Mouse (Mus musculus) urinary bladder, adult 2 months (tissue): ENCODE measurements around the gene Isy1. TPM values are rescaled to one million over a fixed set of nuclear protein-coding genes. Genes with fewer than 3 reads are reported as not detected.
"Not testable (repeated sequence)": the region's sequence is repeated elsewhere in the genome, so short reads cannot be mapped to it uniquely, and the experiment has no call there.

Experiments
- DNase-seq: peaks from one replicate; pipeline ENCODE4 v3.0.0; 2022; ENCODE audit warnings: low spot score
- polyA plus RNA-seq: library from polyadenylated mRNA; depleted of rRNA; stranded (reverse); fragments of >200 nt; gene quantifications from 2 replicates; pipeline ENCODE4 v1.2.3, GENCODE M21; 2012; rRNA removed

The Isy1 gene
- polyA plus RNA-seq, 1 experiment = 28.8 TPM

DNA sequence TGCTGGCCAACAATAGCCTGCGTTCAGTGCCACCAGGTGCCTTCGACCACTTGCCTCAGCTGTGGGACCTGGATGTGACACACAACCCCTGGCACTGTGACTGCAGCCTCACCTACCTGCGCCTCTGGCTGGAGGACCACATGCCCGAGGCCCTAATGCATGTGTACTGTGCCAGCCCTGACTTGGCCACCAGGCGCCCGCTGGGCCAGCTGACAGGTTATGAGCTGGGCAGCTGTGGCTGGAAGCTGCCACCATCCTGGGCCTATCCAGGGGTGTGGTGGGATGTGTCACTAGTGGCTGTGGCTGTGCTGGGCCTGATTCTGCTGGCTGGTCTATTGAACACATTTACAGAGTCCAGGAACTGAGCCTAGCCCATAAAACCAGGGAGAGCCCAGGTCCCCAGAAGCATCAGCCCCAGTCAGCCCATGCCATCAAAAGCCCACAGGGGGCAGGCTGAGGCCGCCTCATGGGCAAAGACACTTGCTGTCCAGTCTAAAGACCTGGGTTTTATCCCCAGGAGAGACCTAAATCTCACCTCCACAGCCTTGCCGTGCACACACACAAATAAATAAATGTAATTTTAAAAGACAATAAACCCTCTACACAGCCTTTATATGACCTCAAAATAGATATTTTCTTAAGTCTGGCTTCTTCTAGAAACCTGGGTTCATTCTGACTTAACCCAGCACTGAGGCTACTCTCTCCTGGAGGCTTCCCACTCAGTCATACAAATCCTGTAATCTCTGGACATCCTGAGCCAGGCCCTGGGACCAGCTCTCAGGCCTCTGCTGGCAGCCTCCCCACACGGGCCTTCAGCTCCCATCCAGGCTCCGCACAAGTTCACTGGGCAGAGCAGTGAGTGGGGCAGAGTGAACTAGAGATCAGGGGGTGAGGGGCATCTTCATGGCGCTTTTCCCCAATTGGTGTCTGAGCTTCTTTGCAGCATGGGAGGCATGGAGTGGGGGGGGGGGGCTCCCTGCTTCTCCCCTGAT is 59.1 kb downstream of the Isy1 start:
- DNase-seq = no peak

- no peak for DNase-seq
Observed at GRCm38 (mm10) chr6:87778294-87779173, 60.1 kb downstream of the Isy1 start.

DNA sequence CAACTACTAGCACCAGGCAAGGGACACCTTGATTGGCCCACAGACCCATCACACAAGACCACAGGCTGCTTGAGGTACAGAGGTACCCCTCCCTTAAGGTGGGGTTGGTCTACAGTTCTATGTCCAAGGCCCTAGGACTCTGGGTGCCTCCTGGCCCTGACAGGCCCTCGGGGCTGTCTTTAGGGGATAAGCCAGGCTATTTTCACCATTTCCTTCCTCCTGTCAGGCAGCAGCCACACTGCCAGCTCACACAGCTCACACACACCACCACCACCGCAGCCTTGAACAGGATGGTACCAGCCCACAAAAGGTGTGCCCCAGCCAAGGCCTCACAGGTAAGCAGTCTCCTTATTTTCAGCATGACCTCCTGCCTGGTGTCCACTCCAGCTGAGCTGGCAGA is 60.8 kb downstream of the Isy1 start, which contains the start of gene Gp9:
Gp9 (plus strand) TSS at position 231 of the 400 bp plus-strand sequence.
- DNase-seq = no peak

- no peak for DNase-seq
Observed at GRCm38 (mm10) chr6:87776663-87777062, 61.9 kb downstream of the Isy1 start.

DNA sequence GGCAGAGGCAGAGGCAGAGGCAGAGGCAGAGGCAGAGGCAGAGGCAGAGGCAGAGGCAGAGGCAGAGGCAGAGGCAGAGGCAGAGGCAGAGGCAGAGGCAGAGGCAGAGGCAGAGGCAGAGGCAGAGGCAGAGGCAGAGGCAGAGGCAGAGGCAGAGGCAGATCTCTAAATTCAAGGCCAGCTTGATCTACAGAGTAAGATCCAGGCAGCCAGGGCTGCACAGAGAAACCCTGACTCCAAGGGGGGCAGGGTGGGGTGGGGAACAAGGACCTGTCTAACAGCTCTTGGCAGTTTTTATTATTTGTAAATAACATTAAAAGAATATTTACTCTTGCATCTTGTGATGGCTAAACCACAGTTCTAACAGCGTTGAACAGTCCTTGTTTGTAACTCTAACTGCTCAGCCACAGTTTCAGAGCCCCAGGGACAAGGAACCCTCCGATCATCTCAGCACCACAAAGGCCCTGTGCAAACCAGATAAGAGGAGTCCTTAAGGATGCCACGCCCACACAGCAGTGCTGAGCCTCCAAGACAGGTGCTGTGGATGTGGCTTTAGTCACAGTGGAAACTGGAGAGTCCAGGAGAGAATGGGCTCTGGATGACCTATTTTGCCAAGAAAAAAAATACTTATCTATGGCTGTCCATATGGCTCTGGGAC is 62.9 kb downstream of the Isy1 start:
- DNase-seq = no peak

- DNase-seq = no peak
Observed at GRCm38 (mm10) chr6:87774909-87775308, 63.7 kb downstream of the Isy1 start.

GRCm38 (mm10) chr6:87774466-87774865 is 64.1 kb downstream of the Isy1 start:
- no peak for DNase-seq

GRCm38 (mm10) chr6:87770626-87771025 is 68.0 kb downstream of the Isy1 start:
- no peak for DNase-seq

DNA sequence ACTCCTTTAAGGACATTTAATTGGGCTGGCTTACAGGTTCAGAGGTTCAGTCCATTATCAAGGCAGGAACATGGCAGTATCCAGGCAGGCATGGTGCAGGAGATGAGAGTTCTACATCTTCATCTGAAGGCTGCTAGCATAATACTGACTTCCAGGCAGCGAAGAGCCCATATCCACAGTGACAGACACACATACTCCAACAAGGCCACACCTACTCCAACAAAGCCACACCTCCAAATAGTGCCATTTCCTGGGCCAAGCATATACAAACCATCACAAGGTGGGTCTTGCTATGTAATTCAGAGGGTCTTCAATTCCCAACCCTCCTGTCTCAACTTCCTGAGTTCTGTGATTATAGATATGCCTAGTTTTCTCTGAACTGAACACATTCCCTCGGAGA is 74.3 kb downstream of the Isy1 start:
- not testable (repeated sequence) for DNase-seq

Other genes with a start within 250 kb of the Isy1 start
- gene Prokr1, start 248.1 kb downstream of the Isy1 start, polyA plus RNA-seq = 0.72 and 1.2 TPM in 2 replicates
- 7.5 and 8.1 TPM in 2 replicates for gene Aplf, start 166.6 kb downstream of the Isy1 start, polyA plus RNA-seq
- gene Efcc1, start 107.9 kb downstream of the Isy1 start, polyA plus RNA-seq = 3.9 and 6.0 TPM in 2 replicates
- 0.19 and 0.27 TPM in 2 replicates for gene Gp9, start 60.7 kb downstream of the Isy1 start, polyA plus RNA-seq
- gene Rab43, start 26.6 kb downstream of the Isy1 start, polyA plus RNA-seq = 16.3 and 19.2 TPM in 2 replicates
- 4.8 and 5.9 TPM in 2 replicates for gene Gm45140, start 3.0 kb downstream of the Isy1 start, polyA plus RNA-seq
- 351 and 355 TPM in 2 replicates for gene Cnbp, start 12.3 kb upstream of the Isy1 start, polyA plus RNA-seq
- gene Copg1, start 49.0 kb upstream of the Isy1 start, polyA plus RNA-seq = 35.5 and 65.3 TPM in 2 replicates
- 24.3 and 26.1 TPM in 2 replicates for gene Hmces, start 75.1 kb upstream of the Isy1 start, polyA plus RNA-seq
- 6.0 and 8.8 TPM in 2 replicates for gene H1fx, start 142.8 kb upstream of the Isy1 start, polyA plus RNA-seq
- 400 and 428 TPM in 2 replicates for gene Rab7, start 206.5 kb upstream of the Isy1 start, polyA plus RNA-seq
- gene Rpn1, start 245.7 kb upstream of the Isy1 start, polyA plus RNA-seq = 164 and 173 TPM in 2 replicates